Mouse (Mus musculus): ENCODE data around the gene Nudc. TPM values are rescaled to one million over a fixed set of nuclear protein-coding genes. Genes with fewer than 3 reads are reported as not detected.

Nudc gene
- 118 and 129 TPM in 2 replicates for polyA plus RNA-seq (2015; fragmentation: Nextera tagmentation; extraction: Ambion mirVana)

GRCm38 (mm10) chr4:133545272-133546231 is at the start of gene Nudc:
Gene Nudc (minus strand): TSS chr4:133545996.
- peak within 1 kb of the TSS; percentile 76 for H3K27ac ChIP-seq (ENCODE audit: low read depth)

GRCm38 (mm10) chr4:133595538-133595937 is 49.7 kb upstream of the Nudc start:
- 47% methylated on average over 7 of the region's 7 CpGs for WGBS (ENCODE audit: insufficient replicate concordance)
- ATAC-seq, result no peak

More at GRCm38 (mm10) chr4:133545272-133546231, at the start of gene Nudc:
- Histone ChIP-seq H3K4me3 (ENCODE audit: low read depth, low read length) (peak within 1 kb of the TSS; percentile 79), H3K36me3 (replicated peaks; ENCODE audit: insufficient read depth, low read length) (peaks cover 4% of the 10 kb centered on the region; the same call in 1 of the 2 replicates), H3K9ac (replicated peaks) (peak within 1 kb of the TSS; percentile 80), H3K4me2 (ENCODE audit: low read depth, low read length) (peak within 1 kb of the TSS; percentile 90), H3K9me3 (ENCODE audit: low read length) (no peaks in the 10 kb centered on the region), H3K27me3 (ENCODE audit: insufficient read depth, low read length) (no peaks in the 10 kb centered on the region), H3K4me1 (ENCODE audit: insufficient read depth) (peaks cover 14% of the 10 kb centered on the region)
- DNase-seq (peak; percentile 96), ATAC-seq (peak; percentile 99)
- 3% methylated on average over 63 of the region's 77 CpGs for WGBS (ENCODE audit: insufficient replicate concordance)
- TF ChIP-seq EP300 (IDR thresholded peaks at IDR 0.05; ENCODE audit: low read depth) (no peak), CTCF (IDR thresholded peaks at IDR 0.05; ENCODE audit: low read depth) (no peak)

GRCm38 (mm10) chr4:133592570-133592969 is 46.8 kb upstream of the Nudc start:
- Histone ChIP-seq H3K4me3 (ENCODE audit: low read depth, low read length) (no peak overlapping the region), H3K9me3 (ENCODE audit: low read length) (no peaks in the 10 kb centered on the region), H3K4me2 (ENCODE audit: low read depth, low read length) (no peak overlapping the region), H3K4me1 (ENCODE audit: insufficient read depth) (no peaks in the 10 kb centered on the region; the same call in 1 of the 2 replicates), H3K36me3 (replicated peaks; ENCODE audit: insufficient read depth, low read length) (peaks cover 35% of the 10 kb centered on the region), H3K9ac (replicated peaks) (no peak overlapping the region), H3K27me3 (ENCODE audit: insufficient read depth, low read length) (no peaks in the 10 kb centered on the region), H3K27ac (ENCODE audit: low read depth) (no peak overlapping the region)
- DNase-seq (peak; percentile 83), ATAC-seq (peak; percentile 47; the same call in 1 of the 2 replicates)
- TF ChIP-seq EP300 (IDR thresholded peaks at IDR 0.05; ENCODE audit: low read depth), result no peak
- TF ChIP-seq CTCF (IDR thresholded peaks at IDR 0.05; ENCODE audit: low read depth), result peak; percentile 95
- 27% methylated on average over 7 of the region's 7 CpGs for WGBS (ENCODE audit: insufficient replicate concordance)

More at GRCm38 (mm10) chr4:133595538-133595937, 49.7 kb upstream of the Nudc start:
- DNase-seq, result no peak
- H3K9ac ChIP-seq (replicated peaks), result no peak overlapping the region
- no peak overlapping the region for H3K4me2 ChIP-seq (ENCODE audit: low read depth, low read length)
- H3K4me3 ChIP-seq (ENCODE audit: low read depth, low read length), result no peak overlapping the region
- no peaks in the 10 kb centered on the region for H3K9me3 ChIP-seq (ENCODE audit: low read length)
- peaks cover 9% of the 10 kb centered on the region for H3K27me3 ChIP-seq (ENCODE audit: insufficient read depth, low read length)
- peaks cover 13% of the 10 kb centered on the region for H3K4me1 ChIP-seq (ENCODE audit: insufficient read depth)
- peaks cover 12% of the 10 kb centered on the region for H3K36me3 ChIP-seq (replicated peaks; ENCODE audit: insufficient read depth, low read length)
- no peak overlapping the region for H3K27ac ChIP-seq (ENCODE audit: low read depth)
- TF ChIP-seq EP300 (IDR thresholded peaks at IDR 0.05; ENCODE audit: low read depth) (no peak), CTCF (IDR thresholded peaks at IDR 0.05; ENCODE audit: low read depth) (no peak)

GRCm38 (mm10) chr4:133584059-133584951 is 38.5 kb upstream of the Nudc start, which contains the start of gene Gpn2:
Gene Gpn2 (plus strand): TSS chr4:133584362.
- no peaks in the 10 kb centered on the region for H3K9me3 ChIP-seq (ENCODE audit: low read length)
- peak within 1 kb of the TSS; percentile 100 for H3K4me2 ChIP-seq (ENCODE audit: low read depth, low read length)
- H3K4me3 ChIP-seq (ENCODE audit: low read depth, low read length), result peak within 1 kb of the TSS; percentile 93
- peaks cover 42% of the 10 kb centered on the region for H3K36me3 ChIP-seq (replicated peaks; ENCODE audit: insufficient read depth, low read length)
- peak within 1 kb of the TSS; percentile 90 for H3K27ac ChIP-seq (ENCODE audit: low read depth)
- peaks cover 14% of the 10 kb centered on the region for H3K4me1 ChIP-seq (ENCODE audit: insufficient read depth)
- peak; percentile 88 for DNase-seq
- no peaks in the 10 kb centered on the region for H3K27me3 ChIP-seq (ENCODE audit: insufficient read depth, low read length)
- ATAC-seq, result peak; percentile 90
- peak within 1 kb of the TSS; percentile 84 for H3K9ac ChIP-seq (replicated peaks)
- TF ChIP-seq EP300 (IDR thresholded peaks at IDR 0.05; ENCODE audit: low read depth) (0 out of 2 replicates have a peak, but pooled peaks have one; percentile 9), CTCF (IDR thresholded peaks at IDR 0.05; ENCODE audit: low read depth) (no peak)
- WGBS (ENCODE audit: insufficient replicate concordance), result 1% methylated on average over 64 of the region's 65 CpGs

- WGBS (ENCODE audit: insufficient replicate concordance), result 45% methylated on average over 6 of the region's 6 CpGs
Measured at GRCm38 (mm10) chr4:133583690-133584058, 37.9 kb upstream of the Nudc start.

More at GRCm38 (mm10) chr4:133583690-133584058, 37.9 kb upstream of the Nudc start:
- Histone ChIP-seq H3K9me3 (ENCODE audit: low read length) (no peaks in the 10 kb centered on the region), H3K4me1 (ENCODE audit: insufficient read depth) (peaks cover 14% of the 10 kb centered on the region), H3K27ac (ENCODE audit: low read depth) (peak overlapping the region; percentile 90), H3K27me3 (ENCODE audit: insufficient read depth, low read length) (no peaks in the 10 kb centered on the region), H3K4me2 (ENCODE audit: low read depth, low read length) (peak overlapping the region; percentile 100), H3K36me3 (replicated peaks; ENCODE audit: insufficient read depth, low read length) (peaks cover 40% of the 10 kb centered on the region), H3K9ac (replicated peaks) (peak overlapping the region; percentile 84), H3K4me3 (ENCODE audit: low read depth, low read length) (peak overlapping the region; percentile 93)
- no peak for TF ChIP-seq CTCF (IDR thresholded peaks at IDR 0.05; ENCODE audit: low read depth)
- no peak for TF ChIP-seq EP300 (IDR thresholded peaks at IDR 0.05; ENCODE audit: low read depth)
- DNase-seq, result no peak
- peak; percentile 43 for ATAC-seq
